Mouse (Mus musculus) CH12.LX (cell line): ENCODE results near the gene Slc35d2.

Experiments used
- CHD2 ChIP-seq: IDR thresholded peaks from 2 replicates; pipeline ENCODE4 v1.6.1; 2011; ENCODE audit warnings: low read length, improper control_type of control experiment
- CTCF ChIP-seq, 2 experiments: IDR thresholded peaks in 1 of 2; conservative IDR thresholded peaks in 1 of 2; 2 replicates each; pipeline ENCODE4 v1.5.1; 2011 to 2012; ENCODE audit warnings: low read depth in 2 of 2, low read length in 2 of 2, improper control_type of control experiment in 1 of 2, inconsistent platforms in 1 of 2, mild to moderate bottlenecking in 1 of 2, moderate library complexity in 1 of 2
- KAT2A ChIP-seq: IDR thresholded peaks from 2 replicates; pipeline ENCODE4 v1.6.1; 2012; ENCODE audit warnings: low read length, improper control_type of control experiment, inconsistent platforms; ENCODE audit not compliant: insufficient replicate concordance
- NRF1 ChIP-seq: IDR thresholded peaks from 2 replicates; pipeline ENCODE4 v1.6.1; 2014; ENCODE audit warnings: low read depth, mild to moderate bottlenecking, inconsistent platforms, low read length, improper control_type of control experiment, moderate library complexity
- PAX5 ChIP-seq: IDR thresholded peaks from 2 replicates; pipeline ENCODE4 v1.6.1; 2012; ENCODE audit warnings: low read length, inconsistent platforms, mixed read lengths
- POLR2A ChIP-seq: IDR thresholded peaks from 2 replicates; pipeline ENCODE4 v1.6.1; 2011; ENCODE audit warnings: low read depth, mild to moderate bottlenecking, improper control_type of control experiment, low read length
- ZMIZ1 ChIP-seq: IDR thresholded peaks from 2 replicates; pipeline ENCODE4 v1.6.1; 2012; ENCODE audit warnings: low read depth, mild to moderate bottlenecking, inconsistent platforms, low read length, improper control_type of control experiment

GRCm38 (mm10) chr13:64105690-64106089 is 23.5 kb downstream of the Slc35d2 start:
- TF ChIP-seq POLR2A (no peak), NRF1 (no peak), PAX5 (no peak), CHD2 (no peak), ZMIZ1 (no peak), KAT2A (no peak), CTCF (conservative IDR thresholded peaks at IDR 0.05 in 1 of 2, IDR thresholded peaks at IDR 0.05 in 1 of 2; ENCODE audit: low read depth in 2 of 2, low read length in 2 of 2) (no peak)
